Mouse (Mus musculus): ENCODE data around the gene Slc6a6. TPM values are rescaled to one million over a fixed set of nuclear protein-coding genes. Genes with fewer than 3 reads are reported as not detected.

The Slc6a6 gene
- polyA plus RNA-seq, 1 experiment from 2014 or later = 106 TPM

GRCm38 (mm10) chr6:91808022-91808421, 124.2 kb downstream of the Slc6a6 start:
- no peak overlapping the region for H3K4me2 ChIP-seq (ENCODE audit: low read length)
- no peak overlapping the region for H3K4me3 ChIP-seq (replicated peaks; ENCODE audit: low read depth, low read length)
- ATAC-seq (replicated peaks; ENCODE audit: low FRiP score, low read depth) (no peak), DNase-seq (ENCODE audit: low spot score) (no peak)
- no peak overlapping the region for H3K27ac ChIP-seq
- H3K9me3 ChIP-seq (replicated peaks; ENCODE audit: low read length) = no peaks in the 10 kb centered on the region
- no peaks in the 10 kb centered on the region for H3K36me3 ChIP-seq (ENCODE audit: insufficient read depth, low read length)
- H3K27me3 ChIP-seq (ENCODE audit: insufficient read depth, low read length) = peaks cover 7% of the 10 kb centered on the region; the same call in 1 of the 2 replicates
- WGBS = 51% methylated on average over 6 of the region's 6 CpGs
- H3K9ac ChIP-seq (ENCODE audit: low read depth, low read length) = no peak overlapping the region
- no peak for TF ChIP-seq CTCF (IDR thresholded peaks at IDR 0.05; ENCODE audit: low read depth)
- H3K4me1 ChIP-seq (replicated peaks; ENCODE audit: insufficient read depth, low read length) = peaks cover 4% of the 10 kb centered on the region; the same call in 1 of the 2 replicates

Other genes with a start within 250 kb of the Slc6a6 start
- 28.0 and 29.2 TPM in 2 replicates for gene Chchd4, start 210.5 kb upstream of the Slc6a6 start, polyA plus RNA-seq (2015; fragmentation: Nextera tagmentation; extraction: Ambion mirVana)
- 34.5 and 39.6 TPM in 2 replicates for gene Tmem43, start 210.3 kb upstream of the Slc6a6 start, polyA plus RNA-seq (2015; fragmentation: Nextera tagmentation; extraction: Ambion mirVana)
- gene Xpc, start 168.2 kb upstream of the Slc6a6 start, polyA plus RNA-seq (2015; fragmentation: Nextera tagmentation; extraction: Ambion mirVana) = 29.2 and 29.4 TPM in 2 replicates
- 215 and 222 TPM in 2 replicates for gene Lsm3, start 168.1 kb upstream of the Slc6a6 start, polyA plus RNA-seq (2015; fragmentation: Nextera tagmentation; extraction: Ambion mirVana)
- 0.68 and 0.72 TPM in 2 replicates for gene Grip2, start 143.2 kb downstream of the Slc6a6 start, polyA plus RNA-seq (2015; fragmentation: Nextera tagmentation; extraction: Ambion mirVana)
- 38.3 and 38.6 TPM in 2 replicates for gene Ccdc174, start 194.0 kb downstream of the Slc6a6 start, polyA plus RNA-seq (2015; fragmentation: Nextera tagmentation; extraction: Ambion mirVana)
- 0.06 and 0.21 TPM in 2 replicates for gene 4930590J08Rik, start 218.8 kb downstream of the Slc6a6 start, polyA plus RNA-seq (2015; fragmentation: Nextera tagmentation; extraction: Ambion mirVana)